ENCODE assay signal across 8 mouse cellular contexts in genomic region chr14:47181497-47182290, GRCm38 (mm10). TPM values are rescaled to one million over a fixed set of nuclear protein-coding genes. Genes with fewer than 3 reads are reported as not detected.
A peak's percentile ranks its signal among the peaks of the same experiment; 100 is the strongest.
DNase-seq lines count a peak whose midpoint lies in the region; ATAC-seq lines count a peak whose summit lies in the region.

No protein-coding gene starts in this region.

- no peak overlapping the region for H3K9ac ChIP-seq in neural tube, embryonic 15.5 days (replicated peaks)

- no peaks in the 10 kb centered on the region for H3K4me1 ChIP-seq in neural tube, embryonic 15.5 days

- DNase-seq in cerebellum, adult 11-12 months = peak; percentile 4
- DNase-seq in neural tube, embryonic 10.5 days (ENCODE audit: extremely low spot score, low spot score) = peak; percentile 21
- peak; percentile 43 to 58 for DNase-seq in cerebellum, postnatal 36 days
- peak; percentile 62 to 75 for DNase-seq in heart, postnatal 36 days
- peak; percentile 38 to 46 for DNase-seq in left cerebral cortex, postnatal 25 days (ENCODE audit: low spot score in 2 of 2)
- peak; percentile 64 to 65 for DNase-seq in right cerebral cortex, postnatal 10 days (ENCODE audit: low spot score in 2 of 2)

- intact Hi-C loops in heart, postnatal 36 days (cut with DNase I) = loop anchor here (10.0 kb wide), 1 partner anchor 177 kb away; no protein-coding TSS in a partner anchor
- intact Hi-C loops in left cerebral cortex, postnatal 25 days (cut with DNase I) = loop anchor here (10.0 kb wide), 1 partner anchor 297 kb away; the partner anchor contains the start of gene Samd4

- ATAC-seq in cerebellum, adult (ENCODE audit: insufficient number of reproducible peaks, low FRiP score, low TSS enrichment) = no peak
- ATAC-seq in neural tube, embryonic 15.5 days (ENCODE audit: low FRiP score) = no peak

- H3K36me3 ChIP-seq in neural tube, embryonic 15.5 days = no peaks in the 10 kb centered on the region

- H3K27ac ChIP-seq in neural tube, embryonic 15.5 days (replicated peaks) = no peak overlapping the region

- no peak overlapping the region for H3K4me2 ChIP-seq in neural tube, embryonic 15.5 days

- 57% methylated on average over 11 of the region's 11 CpGs for WGBS in neural tube, embryonic 15.5 days

- no peak overlapping the region for H3K4me3 ChIP-seq in neural tube, embryonic 15.5 days (replicated peaks)

- no peaks in the 10 kb centered on the region for H3K9me3 ChIP-seq in neural tube, embryonic 15.5 days (replicated peaks)

- H3K27me3 ChIP-seq in neural tube, embryonic 15.5 days (replicated peaks) = no peaks in the 10 kb centered on the region; the same call in 1 of the 2 replicates

RNA-seq across cellular contexts. Expression of gene Gch1, which starts 7.5 kb away (rescaled TPM):
- polyA plus RNA-seq in neural tube, embryonic 15.5 days (2015; fragmentation: Nextera tagmentation; extraction: Ambion mirVana) = 2.5 and 4.7 TPM in 2 replicates
- 1 to 10 TPM; 5.4 to 5.9 TPM for total RNA-seq in heart, postnatal 36 days (2021)
- total RNA-seq in left cerebral cortex, postnatal 25 days (2021) = 1 to 10 TPM; 1.1 to 1.4 TPM

Comparison
In these comparisons a context has a peak if more than half of its experiments do, and no peak if none do; other contexts are left out.
1. DNase-seq: peak in every context shown above with its lines; median percentile 68 in heart, postnatal 36 days; 64 in right cerebral cortex, postnatal 10 days; 50 in cerebellum, postnatal 36 days; 42 in left cerebral cortex, postnatal 25 days; 21 in neural tube, embryonic 10.5 days; 4 in cerebellum, adult 11-12 months.